Mouse (Mus musculus) heart, adult 18-20 months (tissue): ENCODE measurements around the gene Fam71b. TPM values are rescaled to one million over a fixed set of nuclear protein-coding genes. Genes with fewer than 3 reads are reported as not detected.
A peak's percentile ranks its signal among the peaks of the same experiment; 100 is the strongest.

Source experiments
- DNase-seq, 2 experiments: peaks; one replicate each; pipeline ENCODE4 v3.0.0; 2021 to 2022; ENCODE audit warnings: mixed read lengths in 1 of 2
- total RNA-seq, 2 experiments: library from RNA; stranded (reverse); gene quantifications; 2 replicates each; pipeline ENCODE4 v1.2.3; 2021

Fam71b gene
- total RNA-seq, 2 experiments from 2014 or later: not detected

DNA sequence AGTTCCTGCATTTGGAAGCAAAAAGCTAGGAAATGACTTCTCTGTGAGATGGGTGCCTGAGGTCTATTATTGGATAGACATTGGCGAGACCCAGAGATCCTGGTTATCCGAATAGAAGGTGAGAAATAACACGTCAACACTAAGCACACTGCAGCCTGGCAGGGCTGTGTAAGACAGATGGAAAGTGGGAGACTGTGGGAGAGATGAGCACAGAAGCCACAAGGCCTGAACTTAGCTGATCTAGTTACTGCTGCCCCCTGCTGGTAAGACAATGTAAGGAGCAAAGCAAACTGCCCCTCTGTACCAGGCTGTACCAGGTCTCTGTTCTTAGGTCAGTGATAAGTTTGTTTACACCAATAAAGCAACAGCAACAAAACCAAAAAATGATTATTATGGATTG is 34.8 kb downstream of the Fam71b start:
- DNase-seq: peak; percentile 69 to 84

DNA sequence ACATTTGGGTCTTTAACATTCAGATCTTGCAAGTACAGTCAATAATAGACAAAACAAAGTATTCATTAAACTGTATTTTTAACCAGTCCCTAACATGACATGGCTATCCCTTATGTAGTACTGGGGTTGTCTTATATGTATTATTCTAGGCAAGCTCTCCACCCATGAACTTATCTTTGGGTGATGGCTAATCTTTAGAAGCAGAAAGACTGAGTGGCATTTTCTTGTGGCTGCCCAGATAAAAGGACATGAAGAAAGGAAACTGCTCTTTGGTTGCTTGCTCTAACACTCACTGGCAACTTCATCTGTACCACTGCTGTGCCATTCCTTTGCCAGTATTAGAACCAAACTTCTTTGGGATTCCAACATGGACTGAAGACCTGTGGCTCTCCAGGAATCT is 39.0 kb downstream of the Fam71b start:
- DNase-seq: no peak

DNA sequence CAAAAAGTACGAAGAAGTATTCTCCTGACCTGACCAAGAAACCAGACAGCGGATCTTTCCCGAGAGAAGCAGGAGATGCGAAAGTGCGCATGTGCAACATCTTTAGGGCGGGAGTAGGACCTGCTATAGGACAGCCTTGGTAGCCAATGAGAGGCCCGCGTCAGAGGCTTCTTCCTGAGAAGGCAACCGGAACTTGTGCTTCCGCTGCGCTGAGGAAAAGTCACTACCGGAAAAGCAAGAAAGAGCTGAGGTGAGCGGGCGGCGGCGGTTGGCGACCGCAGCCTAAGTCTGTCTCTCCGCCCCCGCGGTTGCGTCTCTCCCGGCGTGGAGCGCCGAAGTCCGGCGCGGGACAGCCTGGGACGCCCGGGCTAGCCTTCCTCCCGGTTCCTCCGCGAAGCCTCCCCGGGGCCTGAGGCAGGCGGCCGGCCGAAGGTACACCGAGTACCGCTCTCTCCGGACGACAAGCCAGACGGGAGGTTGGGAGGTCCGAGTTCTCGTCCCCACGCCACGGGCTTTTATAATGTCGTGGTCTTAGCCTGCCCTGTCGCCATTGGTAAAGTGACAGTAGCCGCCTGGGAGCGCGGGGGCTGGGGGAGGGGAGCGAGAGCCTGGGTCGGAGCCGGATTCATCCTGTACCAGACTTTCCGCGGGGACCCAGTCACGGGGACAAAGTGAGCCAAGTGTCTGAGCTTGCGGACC is 40.5 kb downstream of the Fam71b start, which contains the start of gene Med7:
Med7 (plus strand) TSS at position 166 of the 699 bp plus-strand sequence.
- DNase-seq: peak; percentile 96 to 98

DNA sequence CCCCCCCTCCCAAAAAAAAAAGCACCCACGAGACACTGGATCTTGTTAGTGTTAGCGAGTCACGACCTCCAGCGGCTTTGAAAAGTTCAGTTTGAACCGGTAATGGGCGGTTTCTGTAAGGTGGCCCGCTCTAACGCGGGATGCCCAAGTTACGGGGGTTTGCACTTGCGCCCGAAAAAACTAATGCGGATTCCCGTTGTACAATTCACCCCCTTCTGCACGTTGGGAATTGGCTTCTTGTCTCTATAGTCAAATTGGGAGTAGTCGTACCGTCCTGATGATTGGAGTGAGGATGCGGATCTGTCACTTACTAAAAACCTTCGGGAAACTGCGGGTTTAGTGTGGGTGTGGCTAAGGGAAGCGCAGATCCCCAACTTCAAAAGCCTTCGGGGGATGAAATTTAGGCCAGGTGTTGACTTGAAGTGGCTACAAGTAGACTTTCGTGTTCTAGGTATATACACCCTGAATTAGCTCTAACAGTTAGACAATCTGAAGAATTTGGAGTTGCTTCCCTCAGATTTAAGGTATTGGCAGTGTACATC is 41.2 kb downstream of the Fam71b start:
- peak in 1 of 2 experiments; percentile 38 for DNase-seq

DNA sequence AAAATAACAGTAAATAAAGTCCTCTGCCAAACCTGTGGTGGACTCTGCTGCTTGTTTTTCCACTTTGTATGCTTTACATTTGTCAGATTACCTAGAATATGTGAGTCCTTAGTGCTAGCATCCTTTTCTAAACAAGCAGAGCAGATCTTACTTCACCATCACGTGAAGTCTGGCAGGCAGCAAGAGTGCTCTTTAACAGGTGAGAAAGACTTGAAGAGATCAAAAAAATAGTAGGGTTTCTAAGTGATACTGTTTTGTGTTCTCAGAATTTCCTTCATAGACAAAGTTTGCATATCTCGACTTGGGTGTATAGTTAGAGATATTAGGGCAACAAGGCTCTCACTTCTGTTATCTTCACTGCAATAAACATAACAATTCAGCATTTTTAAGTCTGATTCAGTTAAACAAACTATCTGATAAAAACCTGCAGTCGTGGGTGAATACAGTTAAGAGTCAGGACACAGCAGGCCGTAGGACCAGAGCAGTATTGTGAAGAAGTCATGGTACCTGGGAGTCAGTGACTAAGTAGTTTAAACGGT is 42.7 kb downstream of the Fam71b start:
- DNase-seq: no peak

DNA sequence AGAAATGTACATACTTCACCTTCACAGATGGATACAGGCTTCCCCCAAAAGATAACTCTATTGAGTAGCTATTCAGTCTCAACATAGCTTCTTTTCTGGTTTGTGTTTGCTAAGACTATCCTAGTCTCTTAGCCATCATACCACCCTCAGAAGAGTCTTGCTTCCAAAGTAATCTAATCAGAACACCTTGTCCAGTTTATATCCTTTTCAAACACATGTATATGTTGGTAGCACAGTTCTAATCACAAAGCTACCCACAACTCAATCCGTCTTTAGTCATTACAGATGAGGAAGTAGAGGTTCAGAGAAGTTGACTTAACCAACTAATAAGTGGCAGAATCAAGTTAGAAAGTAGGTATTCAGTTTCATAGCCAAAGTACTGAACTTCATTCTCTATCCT is 45.4 kb downstream of the Fam71b start:
- no peak for DNase-seq

DNA sequence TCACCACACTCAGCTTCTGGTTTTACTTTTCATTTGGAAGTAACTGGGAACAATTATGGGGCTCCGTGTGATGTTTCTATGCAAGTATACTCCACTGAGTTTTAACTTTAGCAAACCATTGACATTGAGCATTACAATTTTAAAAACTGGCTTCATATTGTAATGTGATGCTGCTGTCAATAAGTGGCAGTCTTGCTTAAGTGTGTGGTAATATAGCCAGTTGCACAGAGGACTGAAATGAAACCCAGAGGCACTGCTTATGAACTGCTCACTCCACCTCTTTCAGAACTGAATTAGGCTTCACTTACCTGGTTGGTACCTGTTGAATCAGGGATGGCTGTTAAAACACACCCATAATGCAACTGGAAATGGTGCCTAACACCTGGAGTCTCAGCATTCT is 46.8 kb downstream of the Fam71b start:
- no peak for DNase-seq

DNA sequence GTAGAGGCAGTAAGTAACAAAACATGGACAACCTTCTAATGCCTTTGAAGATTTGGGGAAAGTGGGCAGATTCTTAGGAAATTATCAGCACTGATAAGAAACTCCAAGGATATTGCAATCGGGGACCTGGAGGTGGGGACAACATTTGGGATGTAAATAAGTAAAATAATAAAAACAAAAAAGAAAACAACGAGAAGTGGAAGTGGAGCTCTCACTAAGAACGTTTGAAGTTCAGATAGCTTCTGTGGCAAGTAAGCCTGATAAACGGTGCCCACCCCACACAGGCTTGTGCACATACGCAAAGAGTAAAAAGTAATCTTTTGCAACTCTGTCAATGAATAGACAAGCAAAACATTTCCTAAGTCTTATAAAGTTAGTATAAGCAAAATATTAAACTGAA is 47.6 kb downstream of the Fam71b start:
- DNase-seq: no peak

DNA sequence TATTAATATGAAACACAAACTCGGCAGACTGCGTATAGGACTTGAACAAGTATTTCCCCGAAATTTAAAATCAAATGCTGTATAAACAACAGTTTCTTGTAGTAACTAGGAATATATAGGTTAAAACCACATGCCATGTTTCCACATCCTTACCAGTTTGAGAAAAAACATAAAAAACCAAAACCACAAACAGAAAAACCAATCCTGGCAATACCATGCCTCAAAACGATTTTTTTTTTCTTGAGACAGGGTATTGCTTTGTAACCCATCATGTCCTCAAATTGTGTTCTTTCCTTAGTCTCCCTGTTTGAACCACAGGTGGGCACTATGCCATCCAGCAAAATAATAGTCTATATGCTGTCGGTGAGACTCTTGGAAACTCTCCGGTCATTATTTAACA is 49.8 kb downstream of the Fam71b start:
- DNase-seq: no peak

DNA sequence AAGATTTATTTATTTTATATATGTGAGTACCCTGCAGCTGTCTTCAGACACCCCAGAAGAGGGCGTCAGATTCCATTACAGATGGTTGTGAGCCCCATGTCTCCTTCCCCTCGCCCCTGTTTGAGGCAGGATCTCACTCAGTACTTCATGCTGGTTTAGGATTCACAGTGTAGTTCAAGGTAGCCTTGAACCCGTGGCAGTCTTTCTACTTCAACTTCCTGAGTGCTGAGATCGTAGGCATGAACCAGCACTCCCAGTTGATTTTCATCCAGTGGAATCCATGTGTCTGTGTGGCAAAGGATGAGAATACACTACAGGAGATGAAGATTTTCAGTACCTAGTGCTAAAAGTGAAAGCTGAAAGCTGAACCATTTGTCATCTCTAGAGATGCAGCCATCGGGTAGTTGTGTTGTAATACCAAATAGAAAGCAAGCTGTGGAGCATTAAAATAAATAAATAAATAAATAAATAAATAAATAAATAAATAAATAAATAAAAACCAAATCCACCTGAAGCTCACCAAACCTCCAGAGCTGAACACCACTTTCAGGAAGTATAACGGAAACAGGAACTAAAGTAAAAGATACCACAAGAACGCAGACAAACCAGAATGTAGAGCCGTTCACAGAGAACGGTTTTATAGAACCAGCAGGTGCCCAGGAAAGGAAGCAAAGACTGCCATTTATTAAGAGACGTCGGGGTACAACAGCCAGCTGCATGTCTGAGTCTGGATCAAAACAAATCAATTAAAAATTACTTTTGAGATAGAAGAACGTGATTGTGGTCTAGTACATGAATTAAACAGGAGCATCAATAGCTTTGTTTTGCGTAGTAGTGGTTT is 51.5 kb downstream of the Fam71b start:
- DNase-seq: no peak

DNA sequence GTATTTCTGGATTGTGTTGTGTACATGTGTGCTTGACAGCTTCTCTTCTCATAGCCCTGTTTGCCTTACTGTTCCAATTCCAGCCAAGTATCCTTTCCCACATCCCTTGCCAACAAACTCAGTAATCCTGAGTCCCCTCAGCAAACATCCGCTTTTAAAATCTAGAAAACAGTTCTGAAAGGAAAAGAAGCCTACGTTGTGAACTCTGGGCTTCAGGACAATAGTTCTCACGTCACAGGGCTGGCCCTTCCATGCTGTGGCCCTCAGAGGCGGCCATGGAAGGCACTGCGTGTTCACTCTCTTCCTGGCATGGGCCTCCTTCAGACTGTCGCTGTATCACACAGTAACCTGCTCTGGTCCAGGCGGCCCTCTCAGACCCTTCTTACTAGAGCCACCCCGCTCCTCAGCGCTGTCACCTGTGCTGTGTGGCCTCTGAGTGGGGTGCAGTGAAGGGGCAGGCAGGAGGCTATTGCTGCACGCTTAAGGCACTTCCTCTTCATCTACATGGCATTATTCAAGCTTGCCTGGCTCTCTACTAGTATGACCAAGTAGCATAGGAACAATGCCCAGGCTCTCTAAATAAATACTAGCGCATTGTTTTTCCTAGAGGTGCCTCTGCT is 53.2 kb downstream of the Fam71b start:
- DNase-seq: peak in 1 of 2 experiments; percentile 23

DNA sequence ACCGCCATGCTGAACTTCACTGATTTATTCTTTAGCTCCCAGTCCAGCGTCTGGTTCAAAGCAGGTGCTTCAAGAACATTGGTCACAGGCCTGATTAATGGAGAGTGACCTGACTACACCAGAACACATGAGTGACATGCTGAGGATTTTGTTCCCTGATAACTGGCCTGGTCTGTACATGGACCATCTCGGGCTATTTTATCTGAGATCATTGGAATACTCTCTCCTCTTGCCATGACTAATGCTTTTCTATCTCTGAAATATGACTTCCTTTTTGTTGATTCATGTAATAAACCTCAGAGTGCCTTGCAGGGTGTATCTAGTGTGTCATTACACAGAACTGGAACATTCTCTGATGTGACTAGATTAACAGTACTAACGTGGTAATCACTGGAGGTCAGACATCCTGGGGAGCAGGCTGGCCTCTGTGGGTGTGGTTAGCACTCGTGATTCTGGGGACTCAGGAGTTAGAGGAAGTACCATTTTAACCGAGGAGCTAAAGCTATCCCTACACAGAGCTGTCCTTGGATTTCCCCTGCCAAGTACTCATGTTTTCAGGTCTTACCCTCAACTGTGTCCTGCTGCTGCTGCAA is 58.2 kb downstream of the Fam71b start, which contains the start of gene Havcr2:
Havcr2 (plus strand) TSS at position 483 of the 593 bp plus-strand sequence.
- peak in 1 of 2 experiments; percentile 34 for DNase-seq

Other genes starting within 250 kb of the Fam71b start
- gene Nipal4, start 230.1 kb upstream of the Fam71b start, total RNA-seq: not detected
- gene Fndc9, start 161.0 kb upstream of the Fam71b start, total RNA-seq: not detected
- 10 to 100 TPM; 52.3 to 58.6 TPM for gene Cyfip2, start 83.7 kb upstream of the Fam71b start, total RNA-seq
- gene Itk, start 7.0 kb upstream of the Fam71b start, total RNA-seq: 1 to 10 TPM in 1 of 2 experiments, under 1 TPM in 1; 0.20 to 2.9 TPM
- gene Med7, start 40.4 kb downstream of the Fam71b start, total RNA-seq: 10 to 100 TPM; 18.5 to 19.4 TPM
- under 1 TPM; 0.47 to 0.54 TPM for gene Havcr2, start 58.4 kb downstream of the Fam71b start, total RNA-seq
- not detected for gene Gm12169, start 127.7 kb downstream of the Fam71b start, total RNA-seq
- gene BC053393, start 175.0 kb downstream of the Fam71b start, total RNA-seq: not detected
- not detected for gene Dppa1, start 232.7 kb downstream of the Fam71b start, total RNA-seq